Mouse (Mus musculus) ovary, postnatal 36 days (tissue): ENCODE results near the gene Lysmd2.
"Not testable (repeated sequence)": the region's sequence is repeated elsewhere in the genome, so short reads cannot be mapped to it uniquely, and the experiment has no call there.

Source experiments
- DNase-seq: peaks from one replicate; pipeline ENCODE4 v3.0.0; 2022; ENCODE audit warnings: low spot score, mixed read lengths

Lysmd2 gene

GRCm38 (mm10) chr9:75630823-75631454 lies 5.4 kb downstream of the Lysmd2 start:
- DNase-seq: no peak

- no peak for DNase-seq
These were observed 6.6 kb downstream of the Lysmd2 start for GRCm38 (mm10) chr9:75632111-75632510.

- DNase-seq: no peak
These were observed 7.4 kb downstream of the Lysmd2 start for GRCm38 (mm10) chr9:75632902-75633301.

- DNase-seq: no peak
These were observed 8.1 kb downstream of the Lysmd2 start for GRCm38 (mm10) chr9:75633603-75634002.

- DNase-seq: no peak
These were observed 8.7 kb downstream of the Lysmd2 start for GRCm38 (mm10) chr9:75634226-75634625.

GRCm38 (mm10) chr9:75645405-75645804 lies 19.9 kb downstream of the Lysmd2 start:
- no peak for DNase-seq

- DNase-seq: no peak
These were observed 28.7 kb downstream of the Lysmd2 start for GRCm38 (mm10) chr9:75653981-75654911.

- DNase-seq: not testable (repeated sequence)
These were observed 30.9 kb downstream of the Lysmd2 start for GRCm38 (mm10) chr9:75656456-75656855.

- no peak for DNase-seq
These were observed 35.4 kb downstream of the Lysmd2 start for GRCm38 (mm10) chr9:75660917-75661316.

GRCm38 (mm10) chr9:75665364-75665763 lies 39.8 kb downstream of the Lysmd2 start:
- DNase-seq: no peak

GRCm38 (mm10) chr9:75666612-75667011 lies 41.1 kb downstream of the Lysmd2 start:
- DNase-seq: no peak

GRCm38 (mm10) chr9:75672769-75673168 lies 47.2 kb downstream of the Lysmd2 start:
- no peak for DNase-seq

- DNase-seq: no peak
These were observed 50.7 kb downstream of the Lysmd2 start for GRCm38 (mm10) chr9:75676226-75676625.

- no peak for DNase-seq
These were observed 52.8 kb downstream of the Lysmd2 start for GRCm38 (mm10) chr9:75678341-75678740.

GRCm38 (mm10) chr9:75679629-75680028 lies 54.1 kb downstream of the Lysmd2 start:
- no peak for DNase-seq

- DNase-seq: no peak
These were observed 55.1 kb downstream of the Lysmd2 start for GRCm38 (mm10) chr9:75680606-75681005.

GRCm38 (mm10) chr9:75683426-75684191 lies 58.1 kb downstream of the Lysmd2 start, which contains the start of gene Scg3:
TSS of gene Scg3 (minus strand) at chr9:75684056.
- DNase-seq: peak; percentile 71

- no peak for DNase-seq
These were observed 58.8 kb downstream of the Lysmd2 start for GRCm38 (mm10) chr9:75684292-75684691.

- DNase-seq: no peak
These were observed 59.2 kb downstream of the Lysmd2 start for GRCm38 (mm10) chr9:75684772-75685171.
